Comparison of ENCODE assay signal across 24 mouse cellular contexts in the genomic region with DNA sequence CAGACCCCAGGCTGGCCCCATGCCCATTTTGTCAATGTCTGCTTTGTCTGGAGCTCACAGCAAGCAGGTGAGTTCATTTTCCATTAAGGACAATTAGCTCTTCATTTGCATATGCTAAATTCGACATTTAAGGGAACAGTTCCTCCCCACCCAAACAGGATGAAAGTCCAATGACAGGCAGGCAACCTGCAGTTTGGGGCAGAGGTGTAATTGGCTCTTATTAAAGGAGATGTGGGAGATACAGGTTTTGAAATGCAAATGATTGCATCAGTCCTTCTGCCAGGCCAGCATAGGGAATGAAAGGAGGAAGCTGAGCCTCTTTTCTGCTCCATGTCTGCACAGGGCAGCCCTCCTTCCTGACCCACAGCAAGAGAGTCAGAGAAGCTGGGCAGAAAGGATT.
DNase-seq lines count a peak whose midpoint lies in the region; ATAC-seq and TF ChIP-seq lines count a peak whose summit lies in the region.
"Had no signal": no experiment of that assay in that cellular context is flagged by ENCODE, and none has a peak within 500 bp of the region (broad histone marks: within the 10 kb centered on the region; RNA-seq: fewer than 3 reads in every experiment).

No protein-coding gene starts in this region.

- H3K4me1 ChIP-seq in forebrain, embryonic 13.5 days = peaks cover 32% of the 10 kb centered on the region
- H3K4me1 ChIP-seq in forebrain, embryonic 11.5 days (replicated peaks; ENCODE audit: control insufficient read depth, insufficient read depth, low read length) = 0 out of 2 replicates have a peak, but pooled peaks cover 2% of the 10 kb centered on the region
- peaks cover 7% of the 10 kb centered on the region; the same call in 1 of the 2 replicates for H3K4me1 ChIP-seq in lung, postnatal 0 days (ENCODE audit: insufficient read depth, low read depth, low read length)

- no peak overlapping the region for H3K4me2 ChIP-seq in forebrain, embryonic 13.5 days
- no peak overlapping the region for H3K4me2 ChIP-seq in forebrain, embryonic 11.5 days (ENCODE audit: low read depth, low read length, severe bottlenecking)
- H3K4me2 ChIP-seq in lung, postnatal 0 days (replicated peaks; ENCODE audit: low read depth, low read length) = no peak overlapping the region
- H3K4me2 ChIP-seq: embryonic facial prominence, embryonic 15.5 days; heart, embryonic 13.5 days; hindbrain, embryonic 12.5 days; intestine, embryonic 15.5 days; lung, embryonic 15.5 days; midbrain, embryonic 11.5 days had no signal

- H3K27ac ChIP-seq in forebrain, embryonic 13.5 days = peak overlapping the region; percentile 75
- H3K27ac ChIP-seq in forebrain, embryonic 11.5 days (ENCODE audit: low read depth, low read length) = no peak overlapping the region
- no peak overlapping the region for H3K27ac ChIP-seq in lung, postnatal 0 days (ENCODE audit: low read length)
- H3K27ac ChIP-seq: embryonic facial prominence, embryonic 15.5 days; heart, embryonic 13.5 days; hindbrain, embryonic 12.5 days; intestine, embryonic 15.5 days; left cerebral cortex, adult 2 months; liver, embryonic 14.5 days; lung, embryonic 15.5 days had no signal

- no peak for TF ChIP-seq EP300 in lung, postnatal 0 days (IDR thresholded peaks at IDR 0.05)

- H3K4me3 ChIP-seq in forebrain, embryonic 13.5 days = no peak overlapping the region
- H3K4me3 ChIP-seq in forebrain, embryonic 11.5 days (ENCODE audit: low read depth, low read length) = no peak overlapping the region
- H3K4me3 ChIP-seq in lung, postnatal 0 days (ENCODE audit: low read depth, low read length) = no peak overlapping the region
- H3K4me3 ChIP-seq: embryonic facial prominence, embryonic 15.5 days; heart, embryonic 13.5 days; hindbrain, embryonic 12.5 days; intestine, embryonic 15.5 days; left cerebral cortex, adult 2 months; lung, embryonic 15.5 days had no signal

- H3K36me3 ChIP-seq in forebrain, embryonic 13.5 days (ENCODE audit: poor library complexity, severe bottlenecking) = no peaks in the 10 kb centered on the region
- H3K36me3 ChIP-seq in forebrain, embryonic 11.5 days (ENCODE audit: control insufficient read depth, insufficient read depth, low read length) = no peaks in the 10 kb centered on the region
- H3K36me3 ChIP-seq in lung, postnatal 0 days (ENCODE audit: insufficient read depth, low read length) = no peaks in the 10 kb centered on the region
- H3K36me3 ChIP-seq: embryonic facial prominence, embryonic 15.5 days; heart, embryonic 13.5 days; hindbrain, embryonic 12.5 days; intestine, embryonic 15.5 days; lung, embryonic 15.5 days had no signal

- DNase-seq in forebrain, embryonic 11.5 days (ENCODE audit: low spot score) = no peak
- DNase-seq in ES-CJ7 (ENCODE audit: low read depth, low spot score) (peak; percentile 76), R1 (ENCODE audit: low read depth, low spot score) (peak; percentile 71)
- no peak for DNase-seq in heart, adult 9 months (ENCODE audit: low spot score in 2 of 2)
- DNase-seq in lung, postnatal 0 days (ENCODE audit: low spot score) = no peak
- DNase-seq: cerebellum, adult 11-12 months; embryo, embryonic 11 days; gastrocnemius, postnatal 10 days; heart, adult 18-20 months; heart, postnatal 14 days; kidney, adult 8-10 months; kidney, postnatal 10 days; lung, postnatal 4 days; right cerebral cortex, postnatal 14 days had no signal

- 6% methylated on average over 1 of the region's 1 CpGs for WGBS in forebrain, embryonic 13.5 days
- 16% methylated on average over 1 of the region's 1 CpGs for WGBS in forebrain, embryonic 11.5 days
- WGBS in lung, postnatal 0 days = 16% methylated on average over 1 of the region's 1 CpGs

- peak; percentile 8; the same call in 1 of the 2 replicates for ATAC-seq in forebrain, embryonic 13.5 days
- ATAC-seq in forebrain, embryonic 11.5 days (replicated peaks; ENCODE audit: low FRiP score) = no peak; the same call in 1 of the 2 replicates
- peak; percentile 84 for ATAC-seq in granulocyte monocyte progenitor cell, adult 5-6 weeks (replicated peaks; ENCODE audit: poor library complexity, severe bottlenecking)
- no peak for ATAC-seq in lung, postnatal 0 days
- ATAC-seq: intestine, embryonic 15.5 days had no signal

- TF ChIP-seq CTCF in lung, postnatal 0 days (IDR thresholded peaks at IDR 0.05) = no peak

- no peaks in the 10 kb centered on the region for H3K9me3 ChIP-seq in forebrain, embryonic 13.5 days (replicated peaks)
- H3K9me3 ChIP-seq in forebrain, embryonic 11.5 days (ENCODE audit: control insufficient read depth, low read length) = no peaks in the 10 kb centered on the region
- H3K9me3 ChIP-seq in lung, postnatal 0 days (ENCODE audit: low read length) = no peaks in the 10 kb centered on the region
- H3K9me3 ChIP-seq: embryonic facial prominence, embryonic 15.5 days; heart, embryonic 13.5 days; hindbrain, embryonic 12.5 days; intestine, embryonic 15.5 days; lung, embryonic 15.5 days had no signal

- no peak overlapping the region for H3K9ac ChIP-seq in forebrain, embryonic 13.5 days
- H3K9ac ChIP-seq in forebrain, embryonic 11.5 days (ENCODE audit: low read length) = no peak overlapping the region; the same call in 1 of the 2 replicates
- H3K9ac ChIP-seq in lung, postnatal 0 days (replicated peaks; ENCODE audit: low read depth) = no peak overlapping the region
- H3K9ac ChIP-seq: embryonic facial prominence, embryonic 15.5 days; heart, embryonic 13.5 days; hindbrain, embryonic 12.5 days; intestine, embryonic 15.5 days; liver, embryonic 14.5 days; lung, embryonic 15.5 days had no signal

- H3K27me3 ChIP-seq in forebrain, embryonic 13.5 days = no peaks in the 10 kb centered on the region
- H3K27me3 ChIP-seq in forebrain, embryonic 11.5 days (ENCODE audit: control insufficient read depth, insufficient read depth, low read length) = no peaks in the 10 kb centered on the region
- H3K27me3 ChIP-seq in lung, postnatal 0 days (replicated peaks; ENCODE audit: insufficient read depth, low read length) = no peaks in the 10 kb centered on the region
- H3K27me3 ChIP-seq: embryonic facial prominence, embryonic 15.5 days; heart, embryonic 13.5 days; hindbrain, embryonic 12.5 days; intestine, embryonic 15.5 days; lung, embryonic 15.5 days had no signal

Comparison
In these comparisons a context has a peak if more than half of its experiments do, and no peak if none do; other contexts are left out.
1. ATAC-seq: peak in forebrain, embryonic 13.5 days (single experiment) and granulocyte monocyte progenitor cell, adult 5-6 weeks (single experiment); none in forebrain, embryonic 11.5 days (single experiment) and lung, postnatal 0 days (single experiment).
2. DNase-seq: peak in ES-CJ7 (single experiment) and R1 (single experiment); none in forebrain, embryonic 11.5 days (single experiment), heart, adult 9 months (0 of 2) and lung, postnatal 0 days (single experiment).